In genomic region chr17:54656553-54656952, GRCm38 (mm10) we compare ENCODE assay signal across 15 mouse cellular contexts.
"Had no signal": no experiment of that assay in that cellular context is flagged by ENCODE, and none has a peak within 500 bp of the region (broad histone marks: within the 10 kb centered on the region; RNA-seq: fewer than 3 reads in every experiment).

No protein-coding gene starts in this region.

- H3K27me3 ChIP-seq: limb, embryonic 15.5 days; liver, embryonic 12.5 days; megakaryocyte, embryonic 14.5 days; midbrain, embryonic 12.5 days; neural tube, embryonic 13.5 days had no signal

- H3K36me3 ChIP-seq: limb, embryonic 15.5 days; liver, embryonic 12.5 days; midbrain, embryonic 12.5 days; neural tube, embryonic 13.5 days had no signal

- H3K9ac ChIP-seq: limb, embryonic 15.5 days; liver, embryonic 12.5 days; lung, embryonic 14.5 days; midbrain, embryonic 12.5 days; neural tube, embryonic 13.5 days had no signal

- H3K9me3 ChIP-seq: limb, embryonic 15.5 days; liver, embryonic 12.5 days; midbrain, embryonic 12.5 days; neural tube, embryonic 13.5 days had no signal

- ATAC-seq: intestine, embryonic 16.5 days; liver, embryonic 12.5 days; midbrain, embryonic 16.5 days had no signal

- H3K4me2 ChIP-seq: limb, embryonic 15.5 days; liver, embryonic 12.5 days; lung, embryonic 14.5 days; midbrain, embryonic 12.5 days; neural tube, embryonic 13.5 days had no signal

- DNase-seq: kidney, postnatal 14 days; lung, embryonic 14.5 days; lung, postnatal 10 days; right cerebral cortex, postnatal 4 days; spleen, adult 18-20 months; thymus, adult 18-20 months; thymus, postnatal 14 days had no signal

- H3K4me1 ChIP-seq: limb, embryonic 15.5 days; liver, embryonic 12.5 days; megakaryocyte, embryonic 14.5 days; midbrain, embryonic 12.5 days; neural tube, embryonic 13.5 days had no signal

- H3K27ac ChIP-seq: limb, embryonic 15.5 days; liver, embryonic 12.5 days; macrophage; midbrain, embryonic 12.5 days; neural tube, embryonic 13.5 days had no signal

- H3K4me3 ChIP-seq: limb, embryonic 15.5 days; liver, embryonic 12.5 days; megakaryocyte, embryonic 14.5 days; midbrain, embryonic 12.5 days; neural tube, embryonic 13.5 days had no signal
